Mouse (Mus musculus): ENCODE data around the gene H2-M10.2. TPM values are rescaled to one million over a fixed set of nuclear protein-coding genes. Genes with fewer than 3 reads are reported as not detected.
A peak's percentile ranks its signal among the peaks of the same experiment; 100 is the strongest.

H2-M10.2 gene
- not detected in 2 replicates for total RNA-seq (2014; fragmentation: Nextera tagmentation)
- total RNA-seq (2017), result not detected in 2 replicates

- ATAC-seq (replicated peaks; ENCODE audit: low FRiP score, low TSS enrichment, poor library complexity, severe bottlenecking), result no peak
These were observed at the start of gene H2-M10.2 for GRCm38 (mm10) chr17:36286390-36286789. Gene H2-M10.2 (minus strand): TSS chr17:36286490.

GRCm38 (mm10) chr17:36326055-36326454 lies 39.8 kb upstream of the H2-M10.2 start, which contains the start of gene H2-M10.1:
Gene H2-M10.1 (minus strand): TSS chr17:36326155.
- no peak for ATAC-seq (replicated peaks; ENCODE audit: low FRiP score, low TSS enrichment, poor library complexity, severe bottlenecking)

- ATAC-seq (replicated peaks; ENCODE audit: low FRiP score, low TSS enrichment, poor library complexity, severe bottlenecking), result no peak
These were observed 29.5 kb upstream of the H2-M10.2 start for GRCm38 (mm10) chr17:36315689-36316253.

- ATAC-seq (replicated peaks; ENCODE audit: low FRiP score, low TSS enrichment, poor library complexity, severe bottlenecking), result peak; percentile 91
These were observed 28.9 kb upstream of the H2-M10.2 start for GRCm38 (mm10) chr17:36315041-36315688.

GRCm38 (mm10) chr17:36314511-36314910 lies 28.2 kb upstream of the H2-M10.2 start:
- no peak for ATAC-seq (replicated peaks; ENCODE audit: low FRiP score, low TSS enrichment, poor library complexity, severe bottlenecking)

GRCm38 (mm10) chr17:36309293-36309692 lies 23.0 kb upstream of the H2-M10.2 start:
- ATAC-seq (replicated peaks; ENCODE audit: low FRiP score, low TSS enrichment, poor library complexity, severe bottlenecking), result no peak

- peak; percentile 57; the same call in 1 of the 2 replicates for ATAC-seq (replicated peaks; ENCODE audit: low FRiP score, low TSS enrichment, poor library complexity, severe bottlenecking)
These were observed 22.6 kb upstream of the H2-M10.2 start for GRCm38 (mm10) chr17:36308855-36309254.

- no peak for ATAC-seq (replicated peaks; ENCODE audit: low FRiP score, low TSS enrichment, poor library complexity, severe bottlenecking)
These were observed 4.6 kb downstream of the H2-M10.2 start for GRCm38 (mm10) chr17:36281521-36282245.

- ATAC-seq (replicated peaks; ENCODE audit: low FRiP score, low TSS enrichment, poor library complexity, severe bottlenecking), result no peak
These were observed 11.5 kb downstream of the H2-M10.2 start for GRCm38 (mm10) chr17:36274776-36275175.

GRCm38 (mm10) chr17:36273796-36274195 lies 12.5 kb downstream of the H2-M10.2 start:
- no peak for ATAC-seq (replicated peaks; ENCODE audit: low FRiP score, low TSS enrichment, poor library complexity, severe bottlenecking)

GRCm38 (mm10) chr17:36272643-36273366 lies 13.5 kb downstream of the H2-M10.2 start:
- ATAC-seq (replicated peaks; ENCODE audit: low FRiP score, low TSS enrichment, poor library complexity, severe bottlenecking), result no peak

- ATAC-seq (replicated peaks; ENCODE audit: low FRiP score, low TSS enrichment, poor library complexity, severe bottlenecking), result peak; percentile 87
These were observed 14.6 kb downstream of the H2-M10.2 start, which contains the start of gene Trim39 for GRCm38 (mm10) chr17:36271586-36272256. Gene Trim39 (minus strand): TSS chr17:36272247.

- peak; percentile 77 for ATAC-seq (replicated peaks; ENCODE audit: low FRiP score, low TSS enrichment, poor library complexity, severe bottlenecking)
These were observed 15.2 kb downstream of the H2-M10.2 start for GRCm38 (mm10) chr17:36270956-36271585.

- ATAC-seq (replicated peaks; ENCODE audit: low FRiP score, low TSS enrichment, poor library complexity, severe bottlenecking), result peak; percentile 64
These were observed 20.5 kb downstream of the H2-M10.2 start for GRCm38 (mm10) chr17:36265834-36266233.

- no peak for ATAC-seq (replicated peaks; ENCODE audit: low FRiP score, low TSS enrichment, poor library complexity, severe bottlenecking)
These were observed 21.9 kb downstream of the H2-M10.2 start for GRCm38 (mm10) chr17:36264273-36264925.

- no peak for ATAC-seq (replicated peaks; ENCODE audit: low FRiP score, low TSS enrichment, poor library complexity, severe bottlenecking)
These were observed 24.7 kb downstream of the H2-M10.2 start for GRCm38 (mm10) chr17:36261511-36262166.

- no peak for ATAC-seq (replicated peaks; ENCODE audit: low FRiP score, low TSS enrichment, poor library complexity, severe bottlenecking)
These were observed 28.3 kb downstream of the H2-M10.2 start, which contains the start of gene Rpp21 for GRCm38 (mm10) chr17:36257969-36258368. Gene Rpp21 (minus strand): TSS chr17:36258069.
